In genomic region chr16:29915346-29915745, GRCm38 (mm10) we compare ENCODE assay signal across 9 mouse cellular contexts.
DNase-seq lines count a peak whose midpoint lies in the region; TF ChIP-seq lines count a peak whose summit lies in the region.
"Had no signal": no experiment of that assay in that cellular context is flagged by ENCODE, and none has a peak within 500 bp of the region (broad histone marks: within the 10 kb centered on the region; RNA-seq: fewer than 3 reads in every experiment).

No protein-coding gene starts in this region.

- no peak overlapping the region for H3K9ac ChIP-seq in heart, adult 2 months (ENCODE audit: low read depth, low read length)
- H3K9ac ChIP-seq: heart, embryonic 13.5 days had no signal

- peaks cover 1% of the 10 kb centered on the region; the same call in 1 of the 2 replicates for H3K4me1 ChIP-seq in heart, adult 2 months (ENCODE audit: control insufficient read depth, insufficient read depth, low read length)

- H3K36me3 ChIP-seq in heart, adult 2 months (ENCODE audit: control insufficient read depth, insufficient read depth, low read length), result no peaks in the 10 kb centered on the region
- H3K36me3 ChIP-seq: heart, embryonic 13.5 days had no signal

- TF ChIP-seq EP300 in heart, adult 2 months (IDR thresholded peaks at IDR 0.05; ENCODE audit: insufficient read depth, low read depth, low read length), result no peak

- H3K27me3 ChIP-seq in heart, adult 2 months (ENCODE audit: control insufficient read depth, insufficient read depth, low read length), result no peaks in the 10 kb centered on the region
- H3K27me3 ChIP-seq: heart, embryonic 13.5 days had no signal

- TF ChIP-seq POLR2A in heart, adult 2 months (IDR thresholded peaks at IDR 0.05; ENCODE audit: insufficient read depth, low read depth, low read length), result no peak

- peak; percentile 96 for DNase-seq in NIH3T3 (ENCODE audit: low read depth)
- peak; percentile 11 for DNase-seq in brain, adult 2 months (ENCODE audit: low read depth, low spot score)
- DNase-seq in heart, adult 2 months, result peak; percentile 88 to 90
- DNase-seq in kidney, postnatal 36 days, result peak; percentile 13 to 61
- peak; percentile 80 to 91 for DNase-seq in lung, postnatal 4 days
- DNase-seq in skeletal muscle tissue, adult 2 months (ENCODE audit: low read depth, low spot score), result peak; percentile 87
- no peak for DNase-seq in embryo, embryonic 10.5 days (ENCODE audit: low spot score)

- no peak overlapping the region for H3K27ac ChIP-seq in heart, adult 2 months
- H3K27ac ChIP-seq: heart, embryonic 13.5 days; macrophage had no signal

- no peaks in the 10 kb centered on the region for H3K79me2 ChIP-seq in heart, adult 2 months (replicated peaks; ENCODE audit: control insufficient read depth, insufficient read depth, low read length)

- WGBS in heart, adult 2 months, result 46% methylated on average over 11 of the region's 11 CpGs

- intact Hi-C loops in heart, adult 2 months (cut with DNase I), result loop anchor here (1.0 kb wide), 1 partner anchor 29 kb away; no protein-coding TSS in a partner anchor

- no peak overlapping the region for H3K4me3 ChIP-seq in heart, adult 2 months
- H3K4me3 ChIP-seq: heart, embryonic 13.5 days had no signal

- TF ChIP-seq CTCF in heart, adult 2 months (IDR thresholded peaks at IDR 0.05), result no peak
